Mouse (Mus musculus): ENCODE measurements at regions not wholly inside any gene's neighbourhood (a gene's known extent, or its start where the extent isn't known, plus 50 kb on each side); places are given as distances from the start of the nearest gene placed in this dataset.

GRCm38 (mm10) chr9:62590407-62591195 is 53.8 kb upstream of the Coro2b start:
- no peak for DNase-seq

GRCm38 (mm10) chr9:62591196-62591485 is 54.3 kb upstream of the Coro2b start:
- no peak for DNase-seq

GRCm38 (mm10) chr9:62598056-62598455 is 61.2 kb upstream of the Coro2b start:
- DNase-seq = no peak

- no peak for DNase-seq
These were observed 62.1 kb upstream of the Coro2b start for GRCm38 (mm10) chr9:62598956-62599355.

GRCm38 (mm10) chr9:62610526-62610925 is 67.1 kb upstream of the Itga11 start:
- DNase-seq = no peak

GRCm38 (mm10) chr9:62611452-62611851 is 66.2 kb upstream of the Itga11 start:
- no peak for DNase-seq

GRCm38 (mm10) chr9:62613053-62613452 is 64.6 kb upstream of the Itga11 start:
- peak; percentile 93 for DNase-seq

- DNase-seq = no peak
These were observed 63.8 kb upstream of the Itga11 start for GRCm38 (mm10) chr9:62613806-62614205.

GRCm38 (mm10) chr9:62614950-62615349 is 62.7 kb upstream of the Itga11 start:
- DNase-seq = no peak

- peak; percentile 62 for DNase-seq
These were observed 61.8 kb upstream of the Itga11 start for GRCm38 (mm10) chr9:62615799-62616198.

- DNase-seq = no peak
These were observed 58.6 kb upstream of the Itga11 start for GRCm38 (mm10) chr9:62618994-62619393.

- no peak for DNase-seq
These were observed 56.7 kb upstream of the Itga11 start for GRCm38 (mm10) chr9:62620901-62621445.

- DNase-seq = peak; percentile 27
These were observed 55.5 kb upstream of the Itga11 start for GRCm38 (mm10) chr9:62622106-62622505.

GRCm38 (mm10) chr9:62624562-62625044 is 53.0 kb upstream of the Itga11 start:
- no peak for DNase-seq

GRCm38 (mm10) chr9:62627071-62628000 is 50.3 kb upstream of the Itga11 start:
- DNase-seq = no peak

All from retina, postnatal 1 day (tissue).